Mouse (Mus musculus) gastrocnemius, postnatal 10 days (tissue): ENCODE measurements at regions not wholly inside any gene's neighbourhood (a gene's known extent, or its start where the extent isn't known, plus 50 kb on each side); places are given as distances from the start of the nearest gene placed in this dataset.

Experiments used
- DNase-seq: peaks from one replicate; pipeline ENCODE4 v3.0.0; 2021; ENCODE audit warnings: mixed read lengths

DNA sequence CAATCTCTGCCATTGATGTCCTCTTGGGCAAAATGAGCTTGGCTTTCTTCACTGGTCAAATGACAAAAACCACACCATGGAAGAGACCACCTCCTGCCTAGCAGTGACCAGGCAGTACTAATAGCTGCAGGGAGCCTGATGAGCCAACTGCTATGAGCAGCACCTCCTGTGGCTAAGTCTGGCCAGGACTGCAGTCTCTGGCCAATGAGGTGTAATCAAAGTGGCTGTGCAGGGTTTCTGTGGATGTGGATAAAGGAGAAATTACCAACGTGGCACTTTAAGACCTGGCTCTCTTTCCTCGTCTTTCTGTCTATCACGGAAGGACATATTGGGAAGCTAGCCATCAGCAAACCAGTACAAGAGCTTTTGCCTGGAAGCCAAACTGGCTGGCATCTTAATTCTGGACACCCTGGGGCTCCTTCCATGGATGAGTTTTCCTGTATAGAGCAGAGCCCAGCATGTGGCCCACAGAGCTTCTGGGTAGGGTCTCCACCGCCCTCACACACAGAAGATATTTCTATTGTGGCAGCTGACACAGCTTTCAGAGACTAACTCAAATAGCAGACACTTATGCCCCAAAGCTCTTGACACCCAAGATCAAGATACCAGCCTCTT, 188.2 kb upstream of the Rybp start:
- no peak for DNase-seq

- no peak for DNase-seq
Measured at GRCm38 (mm10) chr6:100474326-100474725, 187.0 kb upstream of the Rybp start.

DNA sequence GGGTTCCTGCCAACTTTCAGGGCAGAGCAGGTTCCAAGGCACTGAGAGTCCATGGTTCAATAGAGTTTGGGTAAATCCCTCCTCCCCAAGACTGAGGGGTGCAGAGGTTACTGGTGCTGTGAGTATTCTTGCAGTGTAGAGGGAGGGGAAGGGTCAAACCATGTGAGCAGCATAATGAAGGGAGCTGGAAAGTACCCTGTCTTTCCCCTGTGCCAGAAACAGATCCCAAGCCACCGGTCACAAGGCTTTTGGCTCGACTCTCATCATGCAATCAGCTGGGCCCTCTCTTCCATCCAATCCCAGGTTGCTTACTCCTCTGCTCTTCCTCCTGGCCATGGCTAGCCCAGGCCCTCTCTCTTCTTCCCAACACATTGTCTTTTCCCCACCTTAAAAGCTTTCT, 182.8 kb upstream of the Rybp start:
- no peak for DNase-seq

DNA sequence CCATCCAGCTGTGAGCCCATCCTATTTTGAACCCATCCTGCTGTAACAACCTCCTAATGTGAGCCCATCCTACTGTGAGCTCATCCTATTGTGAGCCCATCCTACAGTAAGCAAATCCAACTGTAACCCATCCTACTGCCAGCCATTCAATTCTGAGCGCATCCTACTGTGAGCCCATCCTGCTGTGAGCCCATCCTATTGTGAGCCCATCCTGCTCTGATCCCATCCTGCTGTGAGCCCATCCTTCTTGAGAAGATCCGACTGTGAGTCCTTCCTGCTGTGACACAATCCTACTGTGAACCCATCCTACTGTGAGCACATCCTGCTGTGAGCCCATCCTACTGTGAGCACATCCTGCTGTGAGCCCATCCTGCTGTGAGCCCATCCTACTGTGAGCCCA, 175.5 kb upstream of the Rybp start:
- DNase-seq, result no peak

DNA sequence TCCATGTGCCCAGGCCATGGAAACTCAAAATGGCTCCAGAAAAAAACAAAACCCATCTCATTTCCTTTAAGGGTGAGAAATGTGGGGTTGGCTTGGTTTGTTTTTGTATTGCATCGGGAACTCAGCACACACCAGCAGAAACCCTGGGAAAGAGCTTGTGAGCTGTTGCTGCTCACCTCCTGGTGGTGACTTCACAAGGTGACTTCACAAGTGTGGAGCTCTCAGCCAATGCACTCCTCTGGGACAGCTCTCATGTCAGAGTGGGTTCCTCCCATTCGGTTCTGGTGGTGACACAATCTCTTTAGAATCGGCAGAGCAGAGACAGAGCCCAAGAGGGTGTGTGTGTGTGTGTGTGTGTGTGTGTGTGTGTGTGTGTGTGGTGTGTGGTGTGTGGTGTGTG, 166.1 kb upstream of the Rybp start:
- no peak for DNase-seq

DNA sequence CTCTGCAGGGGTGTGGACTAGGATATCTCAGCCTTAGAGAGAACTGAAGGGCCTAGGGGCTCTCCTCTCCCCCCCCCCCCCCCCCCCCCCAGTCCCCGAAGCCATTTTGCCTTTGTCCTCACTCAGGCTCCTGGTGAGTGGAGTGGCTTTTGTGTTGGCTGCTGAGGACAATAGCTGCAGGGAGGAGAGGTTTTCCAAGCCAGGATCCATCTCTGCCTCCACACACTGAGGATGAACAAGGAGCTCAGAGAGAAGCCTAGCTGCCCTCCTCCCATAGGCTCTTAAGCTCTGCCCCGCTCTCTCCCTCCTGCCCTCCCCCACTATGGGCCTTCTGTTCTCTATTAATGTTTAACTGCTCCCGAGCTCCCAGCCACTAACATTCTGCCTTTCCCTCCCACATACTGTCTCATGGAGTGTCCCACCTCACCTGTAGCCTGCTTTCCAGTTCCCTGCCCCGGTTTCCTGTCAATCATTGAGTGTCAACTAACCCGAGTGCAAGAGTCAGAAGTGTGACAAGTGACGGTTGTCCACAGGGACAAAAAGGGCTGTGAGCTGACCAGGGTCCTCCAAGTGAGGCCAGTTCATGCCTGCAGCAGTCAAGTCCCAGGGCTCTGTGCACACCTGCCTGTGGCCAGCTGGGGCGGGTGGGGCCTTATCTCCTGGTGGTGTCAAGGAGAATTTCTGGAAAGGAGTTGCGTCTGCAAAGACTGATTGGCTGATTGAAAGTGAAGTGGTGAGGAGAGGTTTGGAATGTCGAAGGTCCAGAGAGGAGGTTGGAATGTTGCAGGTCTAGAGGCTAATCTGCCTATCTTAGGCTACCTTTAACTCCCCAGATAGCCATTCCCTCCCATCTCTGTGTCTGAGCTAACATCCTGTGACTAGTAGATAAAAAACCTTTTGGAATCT, 165.1 kb upstream of the Rybp start:
- DNase-seq, result no peak

DNA sequence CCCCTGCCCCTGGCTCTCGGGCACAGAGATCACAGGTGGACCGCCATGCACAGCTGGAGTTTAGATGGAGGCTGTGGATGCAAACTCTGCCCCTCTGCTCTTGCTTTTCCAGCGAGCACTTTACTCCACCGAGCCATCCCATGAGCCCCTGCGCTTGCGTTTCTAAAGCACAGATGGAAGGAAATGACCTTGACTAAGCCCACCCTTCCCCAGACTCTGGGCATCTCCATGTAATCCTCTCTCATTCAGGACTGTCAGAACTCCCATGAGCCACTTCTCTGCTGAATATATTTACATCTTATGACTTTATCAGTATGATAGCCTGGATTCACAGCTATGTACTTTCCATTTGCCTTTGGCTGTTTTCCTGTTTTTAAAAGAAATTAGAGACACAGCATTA, 162.8 kb upstream of the Rybp start:
- no peak for DNase-seq

DNA sequence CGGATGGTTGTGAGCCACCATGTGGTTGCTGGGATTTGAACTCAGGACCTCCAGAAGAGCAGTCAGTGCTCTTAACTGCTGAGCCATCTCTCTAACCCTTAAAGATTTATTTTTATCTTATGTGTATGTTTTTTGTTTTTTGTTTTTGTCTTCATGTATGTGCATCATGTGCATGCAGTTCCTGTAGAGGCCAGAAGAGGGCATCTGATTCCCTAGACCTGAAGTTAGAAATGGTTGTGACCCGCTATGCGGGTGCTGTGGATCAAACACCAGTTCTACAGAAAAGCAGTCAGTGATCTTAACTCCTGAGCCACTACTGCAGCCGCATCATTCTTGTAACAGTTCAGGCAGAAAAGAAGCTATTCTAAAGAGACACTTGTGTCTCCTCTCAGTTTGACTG, 161.8 kb upstream of the Rybp start:
- no peak for DNase-seq

DNA sequence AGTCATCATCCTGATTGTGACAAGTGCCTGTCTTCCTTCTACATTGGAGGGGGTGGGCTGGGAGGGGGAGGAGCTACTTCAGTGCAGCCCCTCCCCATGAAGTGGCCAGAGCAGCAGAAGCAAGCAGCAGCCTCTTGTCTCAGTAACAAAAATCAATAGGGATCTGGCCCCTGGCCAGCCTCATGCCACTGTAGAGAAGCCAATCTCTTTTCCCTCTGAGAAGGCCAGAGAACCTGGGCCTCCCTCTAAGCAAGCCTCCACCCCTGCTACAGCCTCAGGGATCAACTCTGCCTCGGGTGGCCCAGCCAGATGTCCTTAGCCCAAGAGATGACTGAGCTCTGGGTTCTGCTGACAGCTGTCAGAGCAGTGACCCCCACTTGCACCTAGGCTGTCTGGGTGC, 159.9 kb upstream of the Rybp start:
- DNase-seq, result no peak

DNA sequence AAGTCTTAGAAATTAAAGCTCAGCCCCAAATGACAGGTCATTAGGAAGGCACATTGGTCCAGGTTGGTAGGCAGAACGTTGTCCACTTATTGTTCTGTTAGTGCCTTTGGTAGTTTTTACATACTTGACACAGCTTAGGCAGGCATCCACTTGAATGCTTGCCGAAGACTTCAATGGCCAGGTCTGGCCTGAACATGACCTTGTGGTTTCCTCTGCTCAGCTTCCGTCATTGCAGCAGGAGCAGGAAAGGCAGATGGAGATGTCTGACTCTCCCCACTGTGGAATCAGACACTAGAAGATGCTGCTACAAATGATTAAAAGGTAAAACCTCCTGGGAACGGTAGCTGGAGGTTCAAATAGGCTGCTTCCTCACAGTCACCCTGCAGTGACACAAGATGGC, 159.5 kb upstream of the Rybp start:
- DNase-seq, result no peak

- DNase-seq, result no peak
Measured at GRCm38 (mm10) chr6:100439071-100439737, 151.9 kb upstream of the Rybp start.

DNA sequence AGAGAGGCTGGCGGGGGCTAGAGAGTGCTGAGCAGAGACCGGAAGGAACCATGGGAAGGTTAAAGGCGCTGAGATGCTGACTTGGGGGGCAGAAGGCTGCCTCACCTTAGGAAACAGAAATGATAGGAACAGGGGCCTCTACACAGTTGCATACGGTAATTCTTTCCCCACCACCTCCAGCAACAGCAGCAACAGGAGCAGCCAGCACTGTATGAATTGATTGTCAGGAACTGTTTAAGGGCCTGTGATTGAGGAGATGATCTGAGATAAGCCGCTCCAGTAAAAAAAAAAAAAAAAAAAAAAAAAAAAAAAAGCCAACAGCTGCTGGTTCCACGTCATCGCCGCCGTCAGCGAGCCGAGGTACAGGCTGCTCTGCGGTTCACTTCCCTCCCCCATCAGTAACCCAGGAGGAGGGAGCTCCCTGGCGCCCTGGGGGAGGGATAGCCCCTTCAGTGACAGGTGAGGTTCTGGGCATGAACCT, 151.3 kb upstream of the Rybp start:
- no peak for DNase-seq

DNA sequence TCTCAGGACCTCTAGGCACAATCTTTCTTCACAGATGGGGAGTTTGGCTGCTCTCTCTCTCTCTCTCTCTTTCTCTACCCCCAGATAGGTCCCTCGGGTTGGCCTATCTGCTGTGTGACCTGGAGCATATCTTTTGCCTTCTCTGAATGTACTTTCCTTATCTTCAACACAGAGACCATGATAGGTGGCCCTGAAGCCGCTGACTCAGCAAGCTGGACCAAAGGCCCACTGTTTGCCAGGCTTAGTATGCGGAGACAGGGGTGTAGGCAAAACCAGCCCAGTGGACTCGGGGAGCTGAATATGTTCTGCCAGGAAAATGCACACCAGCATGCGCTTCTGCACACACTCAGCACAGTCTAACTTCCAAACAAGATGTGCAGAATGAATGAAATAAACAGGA, 150.7 kb upstream of the Rybp start:
- DNase-seq, result no peak

DNA sequence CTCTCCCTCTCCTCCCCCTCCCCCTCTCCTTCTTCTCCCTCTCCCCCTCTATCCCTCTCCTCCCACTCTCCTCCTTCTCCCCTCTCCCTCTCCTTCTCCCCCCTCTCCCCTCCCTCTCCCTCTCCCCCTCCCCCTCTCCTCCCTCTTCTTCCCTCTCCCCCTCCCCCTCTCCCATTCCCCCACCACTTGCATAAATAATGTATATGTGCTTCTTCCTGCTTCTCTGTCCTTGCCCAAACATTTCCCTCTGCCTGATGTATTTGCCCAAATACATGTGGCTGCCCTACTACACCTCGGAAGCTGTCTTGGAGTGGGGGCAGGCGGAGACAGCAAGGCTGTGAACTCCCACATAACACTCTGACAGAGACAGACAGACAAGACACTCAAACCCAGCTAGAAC, 149.2 kb upstream of the Rybp start:
- no peak for DNase-seq

DNA sequence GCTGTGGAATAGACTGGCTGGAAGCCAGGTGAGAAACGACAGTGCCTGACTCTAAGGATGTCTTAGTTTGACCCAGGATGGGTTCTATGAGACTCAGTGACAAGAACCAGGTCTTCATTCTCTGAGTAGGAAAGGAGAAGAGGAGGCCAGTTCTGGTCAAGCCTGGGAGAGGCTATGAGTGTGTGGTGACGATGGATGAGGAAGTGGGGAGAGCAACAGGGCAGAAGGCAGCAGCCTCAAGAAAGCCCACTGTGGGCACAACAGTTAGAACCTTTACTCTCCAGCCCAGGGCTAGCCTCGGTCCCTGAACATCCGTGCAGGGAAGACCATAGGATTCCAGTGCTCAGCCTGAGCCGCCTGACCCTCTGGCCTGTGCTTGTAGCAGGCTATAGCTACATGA, 147.9 kb upstream of the Rybp start:
- no peak for DNase-seq

DNA sequence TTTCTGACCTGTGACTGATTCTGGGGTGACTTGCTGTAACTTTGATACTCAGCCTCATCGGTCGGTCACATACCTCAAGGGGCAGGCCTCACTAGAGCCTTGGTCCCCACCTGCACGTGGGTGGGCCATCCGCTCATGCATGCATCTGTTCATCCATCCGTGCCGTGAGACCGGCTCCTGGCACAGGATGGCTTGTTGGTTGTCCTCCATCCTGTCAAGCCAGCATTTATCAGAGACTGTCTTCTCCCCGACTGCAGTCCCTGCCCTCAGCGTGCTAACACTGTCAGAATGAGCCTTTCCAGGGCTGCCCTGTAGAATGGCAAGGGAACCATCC, 146.2 kb upstream of the Rybp start:
- DNase-seq, result no peak

- DNase-seq, result no peak
Measured at GRCm38 (mm10) chr6:100432688-100433533, 145.6 kb upstream of the Rybp start.

DNA sequence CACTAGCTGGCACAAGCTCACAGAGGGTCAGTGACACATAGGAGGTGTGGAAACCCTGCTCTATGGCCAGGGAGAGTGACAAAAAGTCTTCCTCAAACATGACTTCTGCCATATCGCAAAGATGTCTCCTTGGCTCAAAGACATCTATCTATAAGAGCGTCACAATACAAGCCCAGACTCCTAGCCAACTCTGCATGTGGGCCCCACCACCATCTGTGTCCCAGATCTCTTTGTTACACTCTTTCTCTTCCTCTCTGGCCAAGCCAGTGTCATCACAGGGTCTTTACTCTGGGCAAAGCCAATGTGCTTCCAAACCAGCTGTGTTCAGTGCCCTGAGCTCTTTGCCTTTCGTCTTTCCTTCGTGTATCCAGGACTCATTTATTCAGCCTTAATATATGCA, 143.0 kb upstream of the Rybp start:
- DNase-seq, result no peak

DNA sequence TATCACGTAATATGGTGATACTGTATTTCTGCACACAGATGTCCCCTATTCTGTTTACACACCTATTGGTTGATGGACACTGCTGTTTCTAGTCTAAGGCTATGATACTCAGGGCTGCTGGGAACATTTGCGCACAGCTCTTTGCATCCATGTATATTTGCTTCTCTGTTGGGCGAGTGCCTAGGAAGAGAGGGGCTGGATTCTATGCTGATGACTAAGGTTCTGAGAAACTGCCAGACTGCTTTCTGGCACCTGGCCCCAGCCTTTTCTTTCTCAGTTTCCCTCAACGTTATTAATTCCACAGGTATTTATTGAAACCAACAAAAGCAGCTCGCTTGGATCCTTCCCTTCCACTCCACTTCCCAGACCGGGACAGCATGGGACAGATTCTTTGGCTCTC, 142.2 kb upstream of the Rybp start:
- no peak for DNase-seq

DNA sequence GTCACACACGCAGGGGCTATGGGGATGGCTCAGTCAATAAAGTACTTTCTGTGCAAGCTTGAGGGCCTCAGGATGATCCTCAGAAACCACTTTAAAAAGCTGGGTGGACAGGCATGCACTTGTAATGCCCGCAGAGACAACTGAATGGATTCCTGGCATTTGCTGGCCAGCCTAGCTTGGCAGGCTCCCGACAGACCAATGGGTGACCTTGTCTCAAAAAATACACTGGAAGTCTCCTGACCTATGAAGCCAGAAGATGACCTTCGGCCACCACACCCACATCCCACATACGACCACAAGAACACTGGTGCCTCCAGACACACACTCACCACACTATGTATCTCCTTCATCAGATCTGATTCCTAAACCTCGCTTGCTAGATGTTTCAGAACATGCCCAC, 141.5 kb upstream of the Rybp start:
- DNase-seq, result no peak

DNA sequence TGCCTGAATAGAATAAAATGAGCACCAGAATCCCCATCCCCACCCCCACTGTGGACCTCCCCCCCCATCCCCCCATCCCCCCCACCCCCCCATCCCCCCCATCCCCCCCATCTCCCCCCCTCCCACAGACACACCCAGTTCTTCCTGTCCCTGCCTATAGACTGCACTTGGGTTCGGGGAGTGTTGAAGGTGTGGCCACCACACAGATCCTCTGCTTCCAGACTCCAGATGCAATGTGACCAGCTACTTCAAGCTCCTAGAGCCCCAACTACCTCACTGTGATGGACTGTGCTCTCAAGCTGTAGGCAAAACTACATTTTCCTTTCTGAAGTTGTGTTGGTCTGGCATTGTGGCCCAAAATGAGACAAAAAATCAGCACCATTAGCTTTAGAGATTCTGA, 138.3 kb upstream of the Rybp start:
- DNase-seq, result no peak

DNA sequence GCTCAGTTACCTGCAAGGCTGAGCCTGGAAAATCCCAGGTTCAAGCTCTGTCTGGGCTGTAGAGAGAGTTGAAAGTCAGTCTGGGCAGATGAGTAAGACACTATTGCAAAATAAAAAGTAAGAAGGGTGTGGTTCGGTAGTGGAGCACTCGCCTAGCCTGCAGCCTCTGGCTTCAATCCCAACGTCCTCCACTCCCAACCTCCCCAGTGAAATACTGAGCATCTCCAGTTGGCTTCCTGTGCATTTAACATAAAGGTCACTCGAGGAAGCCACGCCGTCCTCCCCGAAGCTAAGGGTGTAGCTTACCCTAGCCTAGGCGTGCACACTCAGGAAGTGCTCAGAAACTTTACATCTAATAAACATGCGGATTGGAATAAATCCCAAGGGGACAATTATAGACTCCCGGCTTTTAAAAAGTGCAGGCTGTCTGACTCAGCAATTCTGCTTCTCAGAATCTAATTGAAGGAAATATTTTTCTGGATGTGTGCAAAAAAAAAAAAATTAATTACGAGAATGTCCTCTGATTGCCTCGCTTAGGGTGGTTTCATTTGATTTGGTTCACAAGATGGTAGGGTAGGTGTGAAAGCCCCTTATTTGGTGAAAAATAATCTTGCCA, 137.6 kb upstream of the Rybp start:
- DNase-seq, result no peak
